Mouse (Mus musculus): ENCODE results near the gene Pdik1l. TPM values are rescaled to one million over a fixed set of nuclear protein-coding genes. Genes with fewer than 3 reads are reported as not detected.

Pdik1l gene
- 16.7 TPM for polyA plus RNA-seq (2014; fragmentation: Illumina TruSeq; extraction: RNeasy Lipid Tissue Mini Kit (QIAGEN cat#74804); ENCODE audit: low read depth, low replicate concordance)

DNA sequence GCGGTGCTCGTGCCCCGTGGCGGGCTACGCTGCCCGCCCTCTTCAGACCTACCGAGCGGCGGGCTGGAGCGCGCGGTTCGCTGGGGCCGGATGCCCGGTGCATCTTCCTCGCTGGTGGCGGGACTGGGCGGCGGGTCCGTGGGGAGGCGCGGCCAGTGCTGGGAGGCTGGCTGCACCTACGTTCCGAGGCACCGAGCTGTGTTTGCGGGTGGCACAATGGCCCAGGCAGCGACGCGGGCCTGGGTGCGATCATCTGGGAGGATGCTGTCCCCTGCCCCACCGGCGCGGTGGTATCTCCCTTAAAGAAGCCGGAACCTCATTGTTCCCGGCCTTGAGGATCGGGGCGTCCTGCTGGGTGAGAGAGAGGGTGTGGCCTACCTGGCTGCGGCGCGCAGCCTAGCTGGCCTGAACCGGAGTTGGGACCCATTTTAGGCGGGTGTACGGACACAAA lies at the start of gene Pdik1l:
TSS of gene Pdik1l (minus strand) at position 321 of the 451 bp plus-strand sequence.

DNA sequence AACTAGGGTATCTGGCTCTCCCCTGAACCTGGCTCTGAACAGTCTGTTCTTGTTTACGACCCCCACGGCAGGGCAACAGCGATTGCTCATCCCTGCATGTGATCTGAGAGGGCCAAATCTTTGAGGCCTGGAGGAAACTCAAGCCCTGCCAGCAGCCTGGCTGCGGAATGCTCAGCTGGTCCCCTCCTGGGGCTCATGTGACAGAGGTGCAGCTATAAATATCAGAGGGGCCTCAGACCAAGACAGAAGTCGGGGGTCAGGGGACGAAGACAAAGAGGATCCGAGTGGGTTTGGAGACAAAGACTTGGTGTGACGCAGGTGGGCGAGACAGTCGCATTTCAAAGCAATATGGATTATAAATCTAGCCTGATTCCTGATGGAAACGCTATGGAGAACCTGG lies 27.2 kb upstream of the Pdik1l start, which contains the start of gene Trim63:
TSS of gene Trim63 (plus strand) at position 245 of the 400 bp plus-strand sequence.

GRCm38 (mm10) chr4:134253722-134254324 lies 33.9 kb downstream of the Pdik1l start, which contains the start of gene Grrp1:
Gene Grrp1 (minus strand): TSS chr4:134254106.

GRCm38 (mm10) chr4:134246719-134247258 lies 40.9 kb downstream of the Pdik1l start, which contains the start of gene Gm30191:
Gene Gm30191 (plus strand): TSS chr4:134246935.

GRCm38 (mm10) chr4:134245148-134245843 lies 42.4 kb downstream of the Pdik1l start, which contains the start of gene Zfp593:
Gene Zfp593 (minus strand): TSS chr4:134245592.

GRCm38 (mm10) chr4:134243516-134244250 lies 44.0 kb downstream of the Pdik1l start, which contains the start of gene E130218I03Rik:
Gene E130218I03Rik (plus strand): TSS chr4:134243662.

GRCm38 (mm10) chr4:134238279-134238651 lies 49.4 kb downstream of the Pdik1l start, which contains the start of gene Cnksr1:
Gene Cnksr1 (minus strand): TSS chr4:134238399.

GRCm38 (mm10) chr4:134227194-134227593 lies 60.5 kb downstream of the Pdik1l start, which contains the start of gene Catsper4:
Gene Catsper4 (minus strand): TSS chr4:134227383.

Other genes with a start within 250 kb of the Pdik1l start
- gene Zfp683, start 234.1 kb downstream of the Pdik1l start, polyA plus RNA-seq (2014; fragmentation: Illumina TruSeq; extraction: RNeasy Lipid Tissue Mini Kit (QIAGEN cat#74804); ENCODE audit: low read depth, low replicate concordance), result not detected
- gene Crybg2, start 227.1 kb downstream of the Pdik1l start, polyA plus RNA-seq (2014; fragmentation: Illumina TruSeq; extraction: RNeasy Lipid Tissue Mini Kit (QIAGEN cat#74804); ENCODE audit: low read depth, low replicate concordance), result not detected
- 15.0 TPM for gene Cd52, start 192.8 kb downstream of the Pdik1l start, polyA plus RNA-seq (2014; fragmentation: Illumina TruSeq; extraction: RNeasy Lipid Tissue Mini Kit (QIAGEN cat#74804); ENCODE audit: low read depth, low replicate concordance)
- gene Ubxn11, start 185.3 kb downstream of the Pdik1l start, polyA plus RNA-seq (2014; fragmentation: Illumina TruSeq; extraction: RNeasy Lipid Tissue Mini Kit (QIAGEN cat#74804); ENCODE audit: low read depth, low replicate concordance), result 0.53 TPM
- 1.0 TPM for gene Sh3bgrl3, start 159.1 kb downstream of the Pdik1l start, polyA plus RNA-seq (2014; fragmentation: Illumina TruSeq; extraction: RNeasy Lipid Tissue Mini Kit (QIAGEN cat#74804); ENCODE audit: low read depth, low replicate concordance)
- 9.9 TPM for gene Cep85, start 100.8 kb downstream of the Pdik1l start, polyA plus RNA-seq (2014; fragmentation: Illumina TruSeq; extraction: RNeasy Lipid Tissue Mini Kit (QIAGEN cat#74804); ENCODE audit: low read depth, low replicate concordance)
- not detected for gene Gm7534, start 84.9 kb downstream of the Pdik1l start, polyA plus RNA-seq (2014; fragmentation: Illumina TruSeq; extraction: RNeasy Lipid Tissue Mini Kit (QIAGEN cat#74804); ENCODE audit: low read depth, low replicate concordance)
- gene Catsper4, start 60.5 kb downstream of the Pdik1l start, polyA plus RNA-seq (2014; fragmentation: Illumina TruSeq; extraction: RNeasy Lipid Tissue Mini Kit (QIAGEN cat#74804); ENCODE audit: low read depth, low replicate concordance), result not detected
- gene Cnksr1, start 49.5 kb downstream of the Pdik1l start, polyA plus RNA-seq (2014; fragmentation: Illumina TruSeq; extraction: RNeasy Lipid Tissue Mini Kit (QIAGEN cat#74804); ENCODE audit: low read depth, low replicate concordance), result 0.65 TPM
- not detected for gene E130218I03Rik, start 44.2 kb downstream of the Pdik1l start, polyA plus RNA-seq (2014; fragmentation: Illumina TruSeq; extraction: RNeasy Lipid Tissue Mini Kit (QIAGEN cat#74804); ENCODE audit: low read depth, low replicate concordance)
- not detected for gene Zfp593, start 42.3 kb downstream of the Pdik1l start, polyA plus RNA-seq (2014; fragmentation: Illumina TruSeq; extraction: RNeasy Lipid Tissue Mini Kit (QIAGEN cat#74804); ENCODE audit: low read depth, low replicate concordance)
- not detected for gene Gm30191, start 41.0 kb downstream of the Pdik1l start, polyA plus RNA-seq (2014; fragmentation: Illumina TruSeq; extraction: RNeasy Lipid Tissue Mini Kit (QIAGEN cat#74804); ENCODE audit: low read depth, low replicate concordance)
- not detected for gene Grrp1, start 33.8 kb downstream of the Pdik1l start, polyA plus RNA-seq (2014; fragmentation: Illumina TruSeq; extraction: RNeasy Lipid Tissue Mini Kit (QIAGEN cat#74804); ENCODE audit: low read depth, low replicate concordance)
- 6.7 TPM for gene Trim63, start 27.2 kb upstream of the Pdik1l start, polyA plus RNA-seq (2014; fragmentation: Illumina TruSeq; extraction: RNeasy Lipid Tissue Mini Kit (QIAGEN cat#74804); ENCODE audit: low read depth, low replicate concordance)
- gene Slc30a2, start 55.3 kb upstream of the Pdik1l start, polyA plus RNA-seq (2014; fragmentation: Illumina TruSeq; extraction: RNeasy Lipid Tissue Mini Kit (QIAGEN cat#74804); ENCODE audit: low read depth, low replicate concordance), result 9.1 TPM
- 0.08 TPM for gene Extl1, start 96.0 kb upstream of the Pdik1l start, polyA plus RNA-seq (2014; fragmentation: Illumina TruSeq; extraction: RNeasy Lipid Tissue Mini Kit (QIAGEN cat#74804); ENCODE audit: low read depth, low replicate concordance)
- 47.8 TPM for gene Pafah2, start 108.4 kb upstream of the Pdik1l start, polyA plus RNA-seq (2014; fragmentation: Illumina TruSeq; extraction: RNeasy Lipid Tissue Mini Kit (QIAGEN cat#74804); ENCODE audit: low read depth, low replicate concordance)
- 55.3 TPM for gene Stmn1, start 180.4 kb upstream of the Pdik1l start, polyA plus RNA-seq (2014; fragmentation: Illumina TruSeq; extraction: RNeasy Lipid Tissue Mini Kit (QIAGEN cat#74804); ENCODE audit: low read depth, low replicate concordance)
- 7.0 TPM for gene Paqr7, start 208.8 kb upstream of the Pdik1l start, polyA plus RNA-seq (2014; fragmentation: Illumina TruSeq; extraction: RNeasy Lipid Tissue Mini Kit (QIAGEN cat#74804); ENCODE audit: low read depth, low replicate concordance)
- gene Aunip, start 223.1 kb upstream of the Pdik1l start, polyA plus RNA-seq (2014; fragmentation: Illumina TruSeq; extraction: RNeasy Lipid Tissue Mini Kit (QIAGEN cat#74804); ENCODE audit: low read depth, low replicate concordance), result not detected
- gene Mtfr1l, start 247.5 kb upstream of the Pdik1l start, polyA plus RNA-seq (2014; fragmentation: Illumina TruSeq; extraction: RNeasy Lipid Tissue Mini Kit (QIAGEN cat#74804); ENCODE audit: low read depth, low replicate concordance), result 44.9 TPM